Mouse (Mus musculus): Measurements from ENCODE around the gene Proser3.

GRCm38 (mm10) chr7:30579950-30580349 lies 27.9 kb upstream of the Proser3 start:
- TF ChIP-seq POLR2A (IDR thresholded peaks at IDR 0.05; ENCODE audit: borderline replicate concordance, extremely low read depth, low read depth, low read length) (no peak), CTCF (IDR thresholded peaks at IDR 0.05; ENCODE audit: insufficient read depth, low read length) (no peak)

Measured in lung, adult 2 months (tissue).